In genomic region chr2:138405753-138406528, GRCm38 (mm10) we compare ENCODE assay signal across 8 mouse cellular contexts.
DNase-seq lines count a peak whose midpoint lies in the region; ATAC-seq and TF ChIP-seq lines count a peak whose summit lies in the region.

No protein-coding gene starts in this region.

- H3K9me3 ChIP-seq in intestine, embryonic 16.5 days (ENCODE audit: control insufficient read depth, low read length) = no peaks in the 10 kb centered on the region
- no peaks in the 10 kb centered on the region for H3K9me3 ChIP-seq in intestine, embryonic 15.5 days
- no peaks in the 10 kb centered on the region for H3K9me3 ChIP-seq in embryonic facial prominence, embryonic 12.5 days
- H3K9me3 ChIP-seq in liver, postnatal 0 days (ENCODE audit: low read length) = no peaks in the 10 kb centered on the region

- TF ChIP-seq CTCF in liver, postnatal 0 days (IDR thresholded peaks at IDR 0.05; ENCODE audit: low read depth) = no peak

- no peak overlapping the region for H3K4me3 ChIP-seq in intestine, embryonic 16.5 days (ENCODE audit: low read length)
- no peak overlapping the region for H3K4me3 ChIP-seq in intestine, embryonic 15.5 days (replicated peaks)
- no peak overlapping the region for H3K4me3 ChIP-seq in embryonic facial prominence, embryonic 12.5 days
- H3K4me3 ChIP-seq in liver, postnatal 0 days (ENCODE audit: low read depth, low read length) = no peak overlapping the region

- H3K4me2 ChIP-seq in intestine, embryonic 16.5 days (ENCODE audit: low read depth, low read length) = no peak overlapping the region
- H3K4me2 ChIP-seq in intestine, embryonic 15.5 days (replicated peaks) = no peak overlapping the region
- no peak overlapping the region for H3K4me2 ChIP-seq in embryonic facial prominence, embryonic 12.5 days (replicated peaks)
- H3K4me2 ChIP-seq in liver, postnatal 0 days (ENCODE audit: low read depth, low read length) = no peak overlapping the region

- peak; percentile 46; the same call in 1 of the 2 replicates for ATAC-seq in intestine, embryonic 16.5 days
- ATAC-seq in intestine, embryonic 15.5 days = no peak
- ATAC-seq in embryonic facial prominence, embryonic 12.5 days (ENCODE audit: insufficient number of reproducible peaks, insufficient read depth, low FRiP score, low TSS enrichment) = peak; percentile 74
- no peak; the same call in 1 of the 2 replicates for ATAC-seq in liver, postnatal 0 days

- 35% methylated on average over 4 of the region's 4 CpGs for WGBS in intestine, embryonic 16.5 days
- 38% methylated on average over 4 of the region's 4 CpGs for WGBS in intestine, embryonic 15.5 days
- 14% methylated on average over 4 of the region's 4 CpGs for WGBS in embryonic facial prominence, embryonic 12.5 days
- WGBS in liver, postnatal 0 days (ENCODE audit: insufficient replicate concordance) = 37% methylated on average over 4 of the region's 4 CpGs

- TF ChIP-seq EP300 in liver, postnatal 0 days (IDR thresholded peaks at IDR 0.05; ENCODE audit: low read depth) = no peak

- H3K27ac ChIP-seq in intestine, embryonic 16.5 days (ENCODE audit: low read length) = no peak overlapping the region
- H3K27ac ChIP-seq in intestine, embryonic 15.5 days = no peak overlapping the region
- no peak overlapping the region for H3K27ac ChIP-seq in embryonic facial prominence, embryonic 12.5 days
- H3K27ac ChIP-seq in liver, postnatal 0 days (ENCODE audit: low read depth) = no peak overlapping the region

- no peaks in the 10 kb centered on the region for H3K36me3 ChIP-seq in intestine, embryonic 16.5 days (ENCODE audit: control insufficient read depth, insufficient read depth, low read length)
- H3K36me3 ChIP-seq in intestine, embryonic 15.5 days = no peaks in the 10 kb centered on the region
- no peaks in the 10 kb centered on the region for H3K36me3 ChIP-seq in embryonic facial prominence, embryonic 12.5 days
- no peaks in the 10 kb centered on the region for H3K36me3 ChIP-seq in liver, postnatal 0 days (replicated peaks; ENCODE audit: insufficient read depth, low read length)

- H3K9ac ChIP-seq in intestine, embryonic 16.5 days (ENCODE audit: low read depth, low read length) = no peak overlapping the region
- H3K9ac ChIP-seq in intestine, embryonic 15.5 days = no peak overlapping the region
- H3K9ac ChIP-seq in embryonic facial prominence, embryonic 12.5 days = no peak overlapping the region
- H3K9ac ChIP-seq in liver, postnatal 0 days (replicated peaks) = no peak overlapping the region

- H3K4me1 ChIP-seq in intestine, embryonic 16.5 days (ENCODE audit: control insufficient read depth, insufficient read depth, low read length) = no peaks in the 10 kb centered on the region
- no peaks in the 10 kb centered on the region for H3K4me1 ChIP-seq in intestine, embryonic 15.5 days (replicated peaks)
- peaks cover 11% of the 10 kb centered on the region for H3K4me1 ChIP-seq in embryonic facial prominence, embryonic 12.5 days
- H3K4me1 ChIP-seq in liver, postnatal 0 days (ENCODE audit: insufficient read depth) = no peaks in the 10 kb centered on the region

- peak; percentile 36 for DNase-seq in layer of hippocampus, adult 11-12 months (ENCODE audit: low spot score)
- DNase-seq in lung, postnatal 36 days = peak; percentile 15
- no peak for DNase-seq in thymus, postnatal 36 days
- DNase-seq in liver, postnatal 0 days = no peak
- DNase-seq in thymus, postnatal 14 days = no peak

- no peaks in the 10 kb centered on the region for H3K27me3 ChIP-seq in intestine, embryonic 16.5 days (replicated peaks; ENCODE audit: control insufficient read depth, insufficient read depth, low read length)
- H3K27me3 ChIP-seq in intestine, embryonic 15.5 days (replicated peaks) = no peaks in the 10 kb centered on the region
- H3K27me3 ChIP-seq in embryonic facial prominence, embryonic 12.5 days = no peaks in the 10 kb centered on the region
- no peaks in the 10 kb centered on the region for H3K27me3 ChIP-seq in liver, postnatal 0 days (ENCODE audit: insufficient read depth, low read length)

Comparison
In these comparisons a context has a peak if more than half of its experiments do, and no peak if none do; other contexts are left out.
1. ATAC-seq: peak in intestine, embryonic 16.5 days (single experiment) and embryonic facial prominence, embryonic 12.5 days (single experiment); none in intestine, embryonic 15.5 days (single experiment) and liver, postnatal 0 days (single experiment).
2. DNase-seq: peak in layer of hippocampus, adult 11-12 months (single experiment) and lung, postnatal 36 days (single experiment); none in thymus, postnatal 36 days (0 of 2), liver, postnatal 0 days (single experiment) and thymus, postnatal 14 days (single experiment).